Mouse (Mus musculus) heart, embryonic 16.5 days (tissue): Measurements from ENCODE around the gene Lrrc75a. TPM values are rescaled to one million over a fixed set of nuclear protein-coding genes. Genes with fewer than 3 reads are reported as not detected.
A peak's percentile ranks its signal among the peaks of the same experiment; 100 is the strongest.

Source experiments
- ATAC-seq: fragments of 200-750 bp; cut with Nextera tagmentation; replicated peaks from 2 replicates; pipeline ENCODE4 v1.8.0; 2017; ENCODE audit warnings: moderate number of reproducible peaks; ENCODE audit not compliant: insufficient read depth, low FRiP score; ENCODE audit errors: extremely low read depth
- H3K27ac ChIP-seq: fragments of 300-500 bp; sonication (generic); 2 replicates; pipeline ENCODE4 v1.5.1; 2014; ENCODE audit warnings: mild to moderate bottlenecking, low read length, control low read depth, moderate library complexity
- H3K27me3 ChIP-seq: fragments of 300-500 bp; sonication (generic); 2 replicates; pipeline ENCODE4 v1.6.1; 2014; ENCODE audit warnings: low read length, mixed read lengths; ENCODE audit not compliant: control insufficient read depth, insufficient read depth
- H3K36me3 ChIP-seq: fragments of 300-500 bp; sonication (generic); 2 replicates; pipeline ENCODE4 v1.6.1; 2014; ENCODE audit not compliant: control insufficient read depth, insufficient read depth
- H3K4me1 ChIP-seq: fragments of 300-500 bp; sonication (generic); 2 replicates; pipeline ENCODE4 v1.6.1; 2014; ENCODE audit warnings: low read length, mixed read lengths; ENCODE audit not compliant: control insufficient read depth, insufficient read depth
- H3K4me2 ChIP-seq: fragments of 300-500 bp; sonication (generic); 2 replicates; pipeline ENCODE4 v1.6.1; 2014; ENCODE audit warnings: low read depth, mild to moderate bottlenecking, control low read depth, low read length
- H3K4me3 ChIP-seq: fragments of 300-500 bp; sonication (generic); 2 replicates; pipeline ENCODE4 v1.5.1; 2014; ENCODE audit warnings: mild to moderate bottlenecking, control low read depth, low read length
- H3K9ac ChIP-seq: fragments of 300-500 bp; sonication (generic); 2 replicates; pipeline ENCODE4 v1.6.1; 2014; ENCODE audit warnings: low read length, control low read depth
- H3K9me3 ChIP-seq: fragments of 300-500 bp; sonication (generic); replicated peaks from 2 replicates; pipeline ENCODE4 v1.6.1; 2016; ENCODE audit warnings: low read length; ENCODE audit not compliant: control insufficient read depth
- WGBS: fragments of 180-500 bp; shearing (Covaris S2); extraction: QIAGEN DNeasy Blood & Tissue Kit; methylation state at CpG from one replicate; pipeline ENCODE4 v1.1.7; 2014; 5-methylcytosine and 5-hydroxymethylcytosine counted together
- polyA plus RNA-seq: library from polyadenylated mRNA; unstranded; fragments of >200 nt; fragmentation: Nextera tagmentation; extraction: Ambion mirVana; gene quantifications from 2 replicates; pipeline ENCODE4 v1.2.1, GENCODE M21; 2015

Lrrc75a gene
- polyA plus RNA-seq, 1 experiment from 2014 or later = 11.4 TPM

- Histone ChIP-seq H3K4me2 (no peak overlapping the region), H3K27ac (no peak overlapping the region), H3K9me3 (0 out of 2 replicates have a peak, but pooled peaks cover 2% of the 10 kb centered on the region), H3K4me3 (no peak overlapping the region), H3K27me3 (no peaks in the 10 kb centered on the region), H3K9ac (no peak overlapping the region), H3K4me1 (no peaks in the 10 kb centered on the region), H3K36me3 (no peaks in the 10 kb centered on the region)
- WGBS = 67% methylated on average over 3 of the region's 3 CpGs
- ATAC-seq = no peak
These were observed 80.0 kb downstream of the Lrrc75a start for GRCm38 (mm10) chr11:62568300-62568699.

- H3K9ac ChIP-seq = no peak overlapping the region
- H3K9me3 ChIP-seq = no peaks in the 10 kb centered on the region
- H3K4me3 ChIP-seq = no peak overlapping the region
- peak overlapping the region; percentile 10; the same call in 1 of the 2 replicates for H3K27ac ChIP-seq
- H3K4me2 ChIP-seq = no peak overlapping the region
- no peaks in the 10 kb centered on the region for H3K36me3 ChIP-seq
- H3K4me1 ChIP-seq = no peaks in the 10 kb centered on the region
- no peaks in the 10 kb centered on the region for H3K27me3 ChIP-seq
- no peak for ATAC-seq
- WGBS = 67% methylated on average over 1 of the region's 1 CpGs
These were observed 82.1 kb downstream of the Lrrc75a start for GRCm38 (mm10) chr11:62566211-62566610.

GRCm38 (mm10) chr11:62565747-62566146 lies 82.6 kb downstream of the Lrrc75a start:
- WGBS = 54% methylated on average over 7 of the region's 7 CpGs
- Histone ChIP-seq H3K4me3 (no peak overlapping the region), H3K27ac (peak overlapping the region; percentile 10; the same call in 1 of the 2 replicates), H3K9ac (no peak overlapping the region), H3K27me3 (no peaks in the 10 kb centered on the region), H3K4me1 (no peaks in the 10 kb centered on the region), H3K9me3 (no peaks in the 10 kb centered on the region), H3K4me2 (no peak overlapping the region), H3K36me3 (no peaks in the 10 kb centered on the region)
- ATAC-seq = no peak

- WGBS = 90% methylated on average over 2 of the region's 2 CpGs
- Histone ChIP-seq H3K9me3 (no peaks in the 10 kb centered on the region), H3K4me3 (no peak overlapping the region), H3K9ac (no peak overlapping the region), H3K4me1 (peaks cover 3% of the 10 kb centered on the region; the same call in 1 of the 2 replicates), H3K27ac (no peak overlapping the region), H3K36me3 (no peaks in the 10 kb centered on the region), H3K27me3 (no peaks in the 10 kb centered on the region), H3K4me2 (no peak overlapping the region)
- ATAC-seq = no peak
These were observed 84.7 kb downstream of the Lrrc75a start for GRCm38 (mm10) chr11:62563590-62563989.

- H3K9ac ChIP-seq = peak overlapping the region; percentile 32; the same call in 1 of the 2 replicates
- no peaks in the 10 kb centered on the region for H3K9me3 ChIP-seq
- no peaks in the 10 kb centered on the region for H3K36me3 ChIP-seq
- peaks cover 3% of the 10 kb centered on the region; the same call in 1 of the 2 replicates for H3K4me1 ChIP-seq
- ATAC-seq = no peak
- H3K4me3 ChIP-seq = peak overlapping the region; percentile 48
- no peaks in the 10 kb centered on the region for H3K27me3 ChIP-seq
- no peak overlapping the region for H3K27ac ChIP-seq
- H3K4me2 ChIP-seq = peak overlapping the region; percentile 66
- 27% methylated on average over 43 of the region's 43 CpGs for WGBS
These were observed 87.8 kb downstream of the Lrrc75a start for GRCm38 (mm10) chr11:62560463-62561016.

GRCm38 (mm10) chr11:62558961-62559646 lies 89.2 kb downstream of the Lrrc75a start:
- 31% methylated on average over 6 of the region's 6 CpGs for WGBS
- H3K36me3 ChIP-seq = peaks cover 11% of the 10 kb centered on the region
- no peaks in the 10 kb centered on the region for H3K27me3 ChIP-seq
- H3K9me3 ChIP-seq = no peaks in the 10 kb centered on the region
- 0 out of 2 replicates have a peak, but pooled peaks have one; percentile 41 for ATAC-seq
- no peak overlapping the region for H3K4me2 ChIP-seq
- peaks cover 17% of the 10 kb centered on the region for H3K4me1 ChIP-seq
- H3K27ac ChIP-seq = no peak overlapping the region
- no peak overlapping the region for H3K9ac ChIP-seq
- H3K4me3 ChIP-seq = no peak overlapping the region

- ATAC-seq = no peak
- 68% methylated on average over 2 of the region's 2 CpGs for WGBS
- H3K9ac ChIP-seq = no peak overlapping the region
- H3K27me3 ChIP-seq = no peaks in the 10 kb centered on the region
- no peak overlapping the region for H3K4me3 ChIP-seq
- H3K9me3 ChIP-seq = no peaks in the 10 kb centered on the region
- peaks cover 15% of the 10 kb centered on the region for H3K36me3 ChIP-seq
- H3K4me2 ChIP-seq = no peak overlapping the region
- H3K4me1 ChIP-seq = peaks cover 26% of the 10 kb centered on the region
- no peak overlapping the region for H3K27ac ChIP-seq
These were observed 90.2 kb downstream of the Lrrc75a start for GRCm38 (mm10) chr11:62558152-62558551.

GRCm38 (mm10) chr11:62557205-62557604 lies 91.1 kb downstream of the Lrrc75a start:
- Histone ChIP-seq H3K27me3 (no peaks in the 10 kb centered on the region), H3K27ac (no peak overlapping the region), H3K4me3 (no peak overlapping the region), H3K4me2 (no peak overlapping the region), H3K9ac (no peak overlapping the region), H3K9me3 (no peaks in the 10 kb centered on the region), H3K4me1 (peaks cover 27% of the 10 kb centered on the region), H3K36me3 (peaks cover 17% of the 10 kb centered on the region)
- ATAC-seq = no peak
- 59% methylated on average over 5 of the region's 5 CpGs for WGBS

GRCm38 (mm10) chr11:62555896-62556412 lies 92.4 kb downstream of the Lrrc75a start:
- no peak overlapping the region for H3K27ac ChIP-seq
- ATAC-seq = no peak
- H3K4me3 ChIP-seq = no peak overlapping the region
- peaks cover 17% of the 10 kb centered on the region for H3K36me3 ChIP-seq
- H3K4me1 ChIP-seq = peaks cover 27% of the 10 kb centered on the region
- H3K9me3 ChIP-seq = no peaks in the 10 kb centered on the region
- H3K9ac ChIP-seq = no peak overlapping the region
- H3K27me3 ChIP-seq = no peaks in the 10 kb centered on the region
- H3K4me2 ChIP-seq = no peak overlapping the region
